Mouse (Mus musculus): Measurements from ENCODE around the gene Oxtr. TPM values are rescaled to one million over a fixed set of nuclear protein-coding genes. Genes with fewer than 3 reads are reported as not detected.
A peak's percentile ranks its signal among the peaks of the same experiment; 100 is the strongest.

The Oxtr gene
- polyA plus RNA-seq, 1 experiment from 2014 or later: not detected

- Histone ChIP-seq H3K27me3 (replicated peaks) (peaks cover 2% of the 10 kb centered on the region; the same call in 1 of the 2 replicates), H3K9ac (no peak overlapping the region), H3K4me3 (no peak overlapping the region), H3K4me1 (no peaks in the 10 kb centered on the region), H3K36me3 (no peaks in the 10 kb centered on the region), H3K9me3 (replicated peaks) (no peaks in the 10 kb centered on the region), H3K4me2 (no peak overlapping the region), H3K27ac (no peak overlapping the region)
- WGBS (ENCODE audit: insufficient replicate concordance): 27% methylated on average over 2 of the region's 2 CpGs
- ATAC-seq: no peak
These were observed 7.7 kb upstream of the Oxtr start for GRCm38 (mm10) chr6:112497456-112497855.

DNA sequence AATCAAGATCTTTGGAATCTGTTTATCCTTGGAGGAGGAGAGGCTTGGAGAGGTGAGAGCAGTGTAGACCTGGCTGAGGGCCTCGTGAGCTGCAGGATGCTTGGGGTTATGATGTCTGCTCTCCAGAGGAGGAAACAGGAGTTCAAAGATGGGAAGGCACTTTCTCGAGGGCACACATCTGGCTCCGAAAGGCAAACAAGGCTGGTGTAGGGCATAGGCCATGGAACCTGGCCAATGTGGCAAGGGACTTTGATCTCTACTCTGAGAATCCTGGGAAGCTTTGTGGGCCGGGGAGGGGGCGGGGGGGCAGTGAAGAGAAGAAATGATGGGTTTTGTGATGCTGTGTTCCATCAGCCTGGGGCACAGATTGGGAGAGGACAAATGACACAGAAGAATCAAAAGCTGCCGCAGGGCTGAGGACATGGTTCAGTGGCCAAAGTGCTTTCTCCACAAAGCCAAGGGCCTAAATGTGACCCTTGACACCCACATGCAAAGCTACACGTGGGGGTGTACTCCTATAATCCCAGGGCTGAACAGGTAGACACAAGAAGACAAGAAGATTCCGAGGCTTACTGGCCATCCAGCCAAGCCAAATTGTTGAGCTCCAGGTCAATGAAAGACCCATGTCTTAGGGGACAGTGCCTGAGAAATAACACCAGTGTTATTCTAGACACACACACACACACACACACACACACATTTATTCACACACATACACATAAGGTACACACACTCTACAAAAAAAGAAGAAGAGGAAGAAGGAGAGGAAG, 6.7 kb upstream of the Oxtr start:
- Histone ChIP-seq H3K4me1 (no peaks in the 10 kb centered on the region), H3K4me2 (no peak overlapping the region), H3K27ac (no peak overlapping the region), H3K9ac (no peak overlapping the region), H3K27me3 (replicated peaks) (peaks cover 12% of the 10 kb centered on the region), H3K9me3 (replicated peaks) (no peaks in the 10 kb centered on the region), H3K36me3 (no peaks in the 10 kb centered on the region), H3K4me3 (no peak overlapping the region)
- 57% methylated on average over 8 of the region's 8 CpGs for WGBS (ENCODE audit: insufficient replicate concordance)
- no peak for ATAC-seq

DNA sequence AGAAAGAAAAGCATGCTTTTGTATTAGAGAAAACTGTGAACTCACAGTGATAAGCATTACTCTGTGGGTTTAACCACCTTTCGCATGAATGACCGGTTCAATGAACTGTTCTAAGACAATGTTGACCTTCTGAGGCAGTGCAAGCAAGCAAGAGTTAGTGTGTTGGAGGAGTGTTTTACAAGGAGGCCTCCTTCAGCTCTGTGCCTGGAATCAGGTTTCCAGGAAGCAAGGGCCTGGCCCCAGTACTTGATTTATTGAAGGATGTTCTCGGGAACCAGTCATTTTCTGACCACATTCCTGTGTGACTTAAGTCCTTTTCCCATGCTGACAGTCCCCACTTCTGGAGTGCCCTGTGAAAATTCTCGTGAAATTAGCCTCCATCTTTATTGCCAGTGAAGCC, 5.5 kb upstream of the Oxtr start:
- H3K9ac ChIP-seq: no peak overlapping the region
- H3K36me3 ChIP-seq: no peaks in the 10 kb centered on the region
- WGBS (ENCODE audit: insufficient replicate concordance): 48% methylated on average over 4 of the region's 4 CpGs
- peaks cover 22% of the 10 kb centered on the region for H3K27me3 ChIP-seq (replicated peaks)
- H3K27ac ChIP-seq: no peak overlapping the region
- no peaks in the 10 kb centered on the region for H3K9me3 ChIP-seq (replicated peaks)
- no peak overlapping the region for H3K4me3 ChIP-seq
- H3K4me2 ChIP-seq: no peak overlapping the region
- ATAC-seq: no peak
- H3K4me1 ChIP-seq: peaks cover 6% of the 10 kb centered on the region; the same call in 1 of the 2 replicates

DNA sequence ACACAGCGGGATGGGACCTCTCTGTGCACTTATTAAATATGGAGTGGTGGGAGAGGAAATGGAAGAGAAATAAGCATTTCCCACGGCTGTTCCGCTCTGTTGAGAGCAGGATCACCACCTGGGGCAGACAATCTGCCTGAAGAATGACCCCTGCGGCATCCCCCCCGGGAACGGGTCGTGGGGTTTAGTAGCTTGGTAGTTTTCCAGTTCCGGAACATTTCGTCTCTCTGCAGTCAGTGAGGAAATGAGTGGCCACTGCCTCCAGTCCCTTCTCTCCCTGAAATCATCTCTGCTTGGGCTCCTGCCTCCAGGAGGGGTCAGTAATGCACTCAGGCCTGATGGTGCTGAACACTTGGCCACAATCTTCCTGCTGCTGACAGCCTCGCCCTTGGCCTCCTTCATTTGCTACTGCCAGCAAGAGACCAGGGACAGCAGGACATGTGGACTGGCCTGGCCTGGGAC, 4.9 kb upstream of the Oxtr start:
- H3K9ac ChIP-seq: no peak overlapping the region
- no peaks in the 10 kb centered on the region for H3K36me3 ChIP-seq
- H3K9me3 ChIP-seq (replicated peaks): no peaks in the 10 kb centered on the region
- H3K4me2 ChIP-seq: no peak overlapping the region
- no peak overlapping the region for H3K4me3 ChIP-seq
- no peak overlapping the region for H3K27ac ChIP-seq
- ATAC-seq: no peak
- peaks cover 28% of the 10 kb centered on the region for H3K27me3 ChIP-seq (replicated peaks)
- peaks cover 12% of the 10 kb centered on the region for H3K4me1 ChIP-seq
- WGBS (ENCODE audit: insufficient replicate concordance): 66% methylated on average over 10 of the region's 10 CpGs

DNA sequence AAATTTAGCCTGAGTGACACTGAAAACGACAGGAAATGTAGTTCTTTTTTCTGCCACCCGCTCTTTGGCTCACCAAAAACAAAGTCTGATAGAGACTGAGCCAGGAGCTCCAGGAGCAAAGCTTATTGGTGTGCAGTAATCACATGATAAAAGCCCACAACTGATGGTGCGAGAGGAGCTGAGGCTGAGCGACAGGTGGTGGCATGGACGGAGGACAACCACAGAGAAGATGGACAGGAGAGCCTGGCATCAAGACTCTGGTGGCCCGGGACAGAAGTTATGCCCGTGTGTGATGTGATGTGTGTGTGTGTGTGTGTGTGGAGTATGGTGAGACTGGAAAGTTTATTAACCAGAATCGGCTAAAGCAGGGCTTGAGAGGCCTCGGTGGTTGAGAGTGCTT, 3.6 kb upstream of the Oxtr start:
- ATAC-seq: no peak
- H3K27ac ChIP-seq: no peak overlapping the region
- H3K4me2 ChIP-seq: no peak overlapping the region
- no peak overlapping the region for H3K4me3 ChIP-seq
- no peaks in the 10 kb centered on the region for H3K9me3 ChIP-seq (replicated peaks)
- WGBS (ENCODE audit: insufficient replicate concordance): 75% methylated on average over 9 of the region's 9 CpGs
- no peaks in the 10 kb centered on the region for H3K36me3 ChIP-seq
- H3K4me1 ChIP-seq: peaks cover 19% of the 10 kb centered on the region
- H3K27me3 ChIP-seq (replicated peaks): peaks cover 41% of the 10 kb centered on the region
- H3K9ac ChIP-seq: no peak overlapping the region

DNA sequence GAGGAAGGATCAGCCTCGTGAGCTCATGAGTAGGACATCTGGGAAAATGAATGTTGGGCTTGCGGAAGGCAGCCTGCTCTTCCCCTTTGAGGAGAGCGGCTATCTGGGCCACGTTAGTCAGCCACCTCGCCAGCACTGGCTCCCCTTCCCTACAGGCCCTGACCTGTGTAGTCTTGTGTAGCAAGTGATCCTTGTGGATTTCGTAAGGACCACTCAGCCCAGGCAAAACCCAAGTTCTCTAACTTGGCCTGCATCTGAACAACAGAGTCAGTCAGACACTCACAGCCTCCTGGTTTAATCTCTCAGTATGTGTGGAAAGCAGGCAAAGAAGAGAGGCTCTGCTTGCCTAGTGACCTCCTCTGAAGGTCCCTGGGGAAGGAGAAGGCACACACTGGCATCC, 2.9 kb upstream of the Oxtr start:
- 68% methylated on average over 6 of the region's 6 CpGs for WGBS (ENCODE audit: insufficient replicate concordance)
- Histone ChIP-seq H3K27ac (no peak overlapping the region), H3K4me2 (no peak overlapping the region), H3K27me3 (replicated peaks) (peaks cover 48% of the 10 kb centered on the region), H3K9me3 (replicated peaks) (no peaks in the 10 kb centered on the region), H3K4me1 (peaks cover 19% of the 10 kb centered on the region), H3K36me3 (no peaks in the 10 kb centered on the region), H3K4me3 (no peak overlapping the region), H3K9ac (no peak overlapping the region)
- no peak for ATAC-seq

- WGBS (ENCODE audit: insufficient replicate concordance): 64% methylated on average over 8 of the region's 8 CpGs
- H3K9me3 ChIP-seq (replicated peaks): no peaks in the 10 kb centered on the region
- peaks cover 59% of the 10 kb centered on the region for H3K27me3 ChIP-seq (replicated peaks)
- no peak overlapping the region for H3K27ac ChIP-seq
- H3K9ac ChIP-seq: no peak overlapping the region
- no peak overlapping the region for H3K4me2 ChIP-seq
- H3K36me3 ChIP-seq: no peaks in the 10 kb centered on the region
- no peak for ATAC-seq
- peaks cover 19% of the 10 kb centered on the region for H3K4me1 ChIP-seq
- H3K4me3 ChIP-seq: no peak overlapping the region
These were observed 1.8 kb upstream of the Oxtr start for GRCm38 (mm10) chr6:112491521-112491920.

- Histone ChIP-seq H3K4me3 (peak overlapping the region; percentile 29), H3K4me2 (peak overlapping the region; percentile 57), H3K9ac (no peak overlapping the region), H3K27me3 (replicated peaks) (peaks cover 67% of the 10 kb centered on the region), H3K4me1 (peaks cover 19% of the 10 kb centered on the region), H3K27ac (no peak overlapping the region), H3K36me3 (no peaks in the 10 kb centered on the region), H3K9me3 (replicated peaks) (no peaks in the 10 kb centered on the region)
- ATAC-seq: no peak
- 2% methylated on average over 35 of the region's 35 CpGs for WGBS (ENCODE audit: insufficient replicate concordance)
These were observed 991 bp upstream of the Oxtr start for GRCm38 (mm10) chr6:112490625-112491242.

DNA sequence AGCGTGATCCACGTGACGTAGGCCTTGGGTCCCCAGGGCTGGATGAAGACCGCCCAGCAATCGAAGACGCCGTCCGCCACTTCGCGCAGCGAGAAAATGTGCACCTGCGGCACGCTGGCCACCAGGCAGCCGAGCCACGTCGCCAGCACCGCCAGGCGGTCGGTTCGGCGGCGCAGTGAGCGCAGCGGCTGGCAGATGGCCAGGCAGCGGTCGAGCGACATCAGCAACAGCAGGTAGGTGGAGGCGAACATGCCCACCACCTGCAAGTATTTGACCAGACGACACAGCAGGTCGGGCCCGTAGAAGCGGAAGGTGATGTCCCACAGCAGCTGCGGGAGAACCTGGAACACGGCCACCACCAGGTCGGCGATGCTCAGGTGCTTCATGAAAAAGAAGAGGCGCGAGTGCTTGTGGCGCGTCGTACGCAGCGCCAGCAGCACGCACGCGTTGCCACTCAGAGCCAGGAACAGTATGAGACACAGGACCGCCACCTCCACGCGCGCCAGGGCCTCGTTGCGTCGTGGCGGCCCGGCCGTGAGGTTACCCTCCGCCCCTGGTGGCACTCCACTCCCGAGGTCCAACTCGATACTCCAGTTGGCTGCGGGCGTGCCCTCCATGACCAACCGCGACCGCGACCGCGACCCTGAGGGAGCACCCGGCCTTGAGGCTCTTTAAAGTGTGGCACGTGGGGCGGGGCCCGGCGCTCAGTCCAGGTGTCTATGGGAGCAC, 398 bp downstream of the Oxtr start:
- no peak overlapping the region for H3K9ac ChIP-seq
- no peak overlapping the region for H3K27ac ChIP-seq
- peaks cover 73% of the 10 kb centered on the region for H3K27me3 ChIP-seq (replicated peaks)
- peaks cover 19% of the 10 kb centered on the region for H3K4me1 ChIP-seq
- 9% methylated on average over 72 of the region's 72 CpGs for WGBS (ENCODE audit: insufficient replicate concordance)
- peak overlapping the region; percentile 8 for H3K4me3 ChIP-seq
- H3K4me2 ChIP-seq: peak overlapping the region; percentile 57
- ATAC-seq: no peak
- H3K9me3 ChIP-seq (replicated peaks): no peaks in the 10 kb centered on the region
- H3K36me3 ChIP-seq: no peaks in the 10 kb centered on the region

DNA sequence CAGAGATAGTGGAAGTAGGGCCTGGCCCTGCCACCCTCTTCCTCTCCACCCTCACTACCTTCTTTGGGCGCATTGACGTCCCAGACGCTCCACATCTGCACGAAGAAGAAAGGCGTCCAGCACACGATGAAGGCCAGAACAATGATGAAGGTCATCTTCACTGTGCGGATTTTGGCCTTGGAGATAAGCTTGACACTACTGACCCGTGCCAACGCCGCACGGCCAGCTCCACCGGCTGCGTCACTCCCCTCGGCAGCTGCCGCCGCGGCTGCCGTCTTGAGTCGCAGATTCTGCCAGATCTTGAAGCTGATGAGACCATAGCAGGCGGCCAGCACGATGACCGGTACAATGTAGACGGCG, 942 bp downstream of the Oxtr start:
- H3K27me3 ChIP-seq (replicated peaks): peaks cover 73% of the 10 kb centered on the region

GRCm38 (mm10) chr6:112487993-112488392, 1.8 kb downstream of the Oxtr start:
- Histone ChIP-seq H3K27ac (no peak overlapping the region), H3K36me3 (no peaks in the 10 kb centered on the region), H3K4me1 (peaks cover 19% of the 10 kb centered on the region), H3K4me2 (no peak overlapping the region), H3K4me3 (no peak overlapping the region), H3K9ac (no peak overlapping the region), H3K9me3 (replicated peaks) (no peaks in the 10 kb centered on the region), H3K27me3 (replicated peaks) (peaks cover 73% of the 10 kb centered on the region)
- no peak for ATAC-seq
- WGBS (ENCODE audit: insufficient replicate concordance): 63% methylated on average over 5 of the region's 5 CpGs

More for the DNA sequence above, 942 bp downstream of the Oxtr start:
- no peak overlapping the region for H3K27ac ChIP-seq
- ATAC-seq: no peak
- no peaks in the 10 kb centered on the region for H3K9me3 ChIP-seq (replicated peaks)
- peak overlapping the region; percentile 57; the same call in 1 of the 2 replicates for H3K4me2 ChIP-seq
- H3K4me3 ChIP-seq: no peak overlapping the region
- H3K36me3 ChIP-seq: no peaks in the 10 kb centered on the region
- H3K9ac ChIP-seq: no peak overlapping the region
- H3K4me1 ChIP-seq: peaks cover 19% of the 10 kb centered on the region
- WGBS (ENCODE audit: insufficient replicate concordance): 41% methylated on average over 24 of the region's 24 CpGs

DNA sequence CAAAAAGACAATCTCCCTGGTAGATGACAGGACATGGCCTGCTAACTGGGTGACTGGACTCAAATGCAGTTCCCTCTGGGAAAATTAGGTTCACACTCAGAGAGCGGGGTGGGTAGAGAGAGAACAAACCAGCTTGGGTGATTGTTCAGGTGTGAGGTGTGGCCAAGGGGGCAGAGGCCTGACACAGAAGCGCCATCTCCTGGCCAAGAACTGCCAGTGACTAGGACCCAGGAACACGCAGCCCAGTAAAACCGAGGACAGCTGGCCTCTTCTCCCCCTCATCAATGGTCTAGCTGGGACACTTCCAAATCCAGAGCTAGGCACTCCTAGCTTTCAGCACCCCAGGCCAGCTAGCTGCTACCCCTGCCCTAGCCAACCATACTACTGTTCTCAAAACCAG, 5.4 kb downstream of the Oxtr start:
- no peak overlapping the region for H3K9ac ChIP-seq
- H3K4me3 ChIP-seq: no peak overlapping the region
- H3K9me3 ChIP-seq (replicated peaks): no peaks in the 10 kb centered on the region
- WGBS (ENCODE audit: insufficient replicate concordance): 13% methylated on average over 4 of the region's 4 CpGs
- no peak for ATAC-seq
- H3K36me3 ChIP-seq: no peaks in the 10 kb centered on the region
- H3K27me3 ChIP-seq (replicated peaks): peaks cover 51% of the 10 kb centered on the region
- no peak overlapping the region for H3K27ac ChIP-seq
- peaks cover 4% of the 10 kb centered on the region; the same call in 1 of the 2 replicates for H3K4me1 ChIP-seq
- no peak overlapping the region for H3K4me2 ChIP-seq
